Mouse (Mus musculus) layer of hippocampus, adult 2 months (tissue): ENCODE measurements around the gene Mbd3. TPM values are rescaled to one million over a fixed set of nuclear protein-coding genes. Genes with fewer than 3 reads are reported as not detected.

Experiments
- DNase-seq, 2 experiments: peaks; one replicate each; pipeline ENCODE4 v3.0.0; 2022; ENCODE audit warnings: low spot score in 2 of 2
- H3K27ac ChIP-seq: fragments of 200-600 bp; 2 replicates; pipeline ENCODE4 v1.8.1; 2022
- H3K4me3 ChIP-seq: fragments of 200-600 bp; 2 replicates; pipeline ENCODE4 v1.8.1; 2022; ENCODE audit warnings: mild to moderate bottlenecking
- CTCF ChIP-seq: fragments of 200-600 bp; conservative IDR thresholded peaks from 2 replicates; pipeline ENCODE4 v1.8.1; 2022; ENCODE audit warnings: antibody characterized with exemption, mild to moderate bottlenecking, moderate library complexity
- total RNA-seq, 2 experiments: library from RNA; stranded (reverse); gene quantifications; 2 replicates each; pipeline ENCODE4 v1.2.3; 2021

Mbd3 gene
- total RNA-seq, 2 experiments from 2014 or later, result 147 to 149 TPM

GRCm38 (mm10) chr10:80434233-80434592, 34.9 kb upstream of the Mbd3 start:
- Histone ChIP-seq H3K27ac (peak overlapping the region; percentile 100; the same call in 1 of the 2 replicates), H3K4me3 (no peak overlapping the region)
- peak; percentile 42 for TF ChIP-seq CTCF
- no peak for DNase-seq

- peak; percentile 93 to 98 for DNase-seq
- H3K27ac ChIP-seq, result peak within 1 kb of the TSS; percentile 100
- peak within 1 kb of the TSS; percentile 90 for H3K4me3 ChIP-seq
- no peak for TF ChIP-seq CTCF
Observed at GRCm38 (mm10) chr10:80433513-80434232, 34.3 kb upstream of the Mbd3 start, which contains the start of gene Tcf3. TSS of gene Tcf3 (minus strand) at chr10:80433647.

- no peak for TF ChIP-seq CTCF
- no peak for DNase-seq
- Histone ChIP-seq H3K4me3 (peak overlapping the region; percentile 90), H3K27ac (peak overlapping the region; percentile 100)
Observed at GRCm38 (mm10) chr10:80432936-80433512, 33.7 kb upstream of the Mbd3 start.

GRCm38 (mm10) chr10:80432387-80432785, 33.0 kb upstream of the Mbd3 start:
- Histone ChIP-seq H3K4me3 (peak overlapping the region; percentile 90), H3K27ac (peak overlapping the region; percentile 100)
- DNase-seq, result no peak
- TF ChIP-seq CTCF, result no peak

- Histone ChIP-seq H3K27ac (peak overlapping the region; percentile 36; the same call in 1 of the 2 replicates), H3K4me3 (peak overlapping the region; percentile 90)
- DNase-seq, result no peak
- no peak for TF ChIP-seq CTCF
Observed at GRCm38 (mm10) chr10:80431570-80432386, 32.4 kb upstream of the Mbd3 start.

- no peak overlapping the region; the same call in 1 of the 2 replicates for H3K27ac ChIP-seq
- no peak; the same call in 1 of the 2 replicates for TF ChIP-seq CTCF
- DNase-seq, result no peak
- no peak overlapping the region for H3K4me3 ChIP-seq
Observed at GRCm38 (mm10) chr10:80430375-80430980, 31.1 kb upstream of the Mbd3 start.

GRCm38 (mm10) chr10:80429800-80430199, 30.4 kb upstream of the Mbd3 start:
- DNase-seq, result no peak
- Histone ChIP-seq H3K4me3 (no peak overlapping the region), H3K27ac (no peak overlapping the region)
- TF ChIP-seq CTCF, result no peak

GRCm38 (mm10) chr10:80425041-80425440, 25.7 kb upstream of the Mbd3 start:
- TF ChIP-seq CTCF, result peak; percentile 35
- no peak for DNase-seq
- no peak overlapping the region for H3K27ac ChIP-seq
- no peak overlapping the region for H3K4me3 ChIP-seq

GRCm38 (mm10) chr10:80423562-80423961, 24.2 kb upstream of the Mbd3 start:
- Histone ChIP-seq H3K27ac (no peak overlapping the region), H3K4me3 (no peak overlapping the region)
- no peak for TF ChIP-seq CTCF
- no peak for DNase-seq

GRCm38 (mm10) chr10:80421651-80422472, 22.5 kb upstream of the Mbd3 start:
- H3K4me3 ChIP-seq, result no peak overlapping the region

GRCm38 (mm10) chr10:80421208-80421607, 21.9 kb upstream of the Mbd3 start:
- DNase-seq, result no peak
- H3K27ac ChIP-seq, result no peak overlapping the region
- no peak overlapping the region for H3K4me3 ChIP-seq
- TF ChIP-seq CTCF, result no peak

More at GRCm38 (mm10) chr10:80421651-80422472, 22.5 kb upstream of the Mbd3 start:
- H3K27ac ChIP-seq, result no peak overlapping the region
- TF ChIP-seq CTCF, result no peak
- no peak for DNase-seq

- DNase-seq, result no peak
- TF ChIP-seq CTCF, result no peak
- H3K4me3 ChIP-seq, result no peak overlapping the region
- no peak overlapping the region for H3K27ac ChIP-seq
Observed at GRCm38 (mm10) chr10:80420729-80421128, 21.4 kb upstream of the Mbd3 start.
